Mouse (Mus musculus) natural killer cell, adult 2 months (primary cell): ENCODE data around the gene Rbfox1.
A peak's percentile ranks its signal among the peaks of the same experiment; 100 is the strongest.

ENCODE experiments used
- DNase-seq, 2 experiments: peaks; one replicate each; pipeline ENCODE4 v3.0.0; 2022; ENCODE audit warnings: low spot score in 2 of 2

Gene Rbfox1

DNA sequence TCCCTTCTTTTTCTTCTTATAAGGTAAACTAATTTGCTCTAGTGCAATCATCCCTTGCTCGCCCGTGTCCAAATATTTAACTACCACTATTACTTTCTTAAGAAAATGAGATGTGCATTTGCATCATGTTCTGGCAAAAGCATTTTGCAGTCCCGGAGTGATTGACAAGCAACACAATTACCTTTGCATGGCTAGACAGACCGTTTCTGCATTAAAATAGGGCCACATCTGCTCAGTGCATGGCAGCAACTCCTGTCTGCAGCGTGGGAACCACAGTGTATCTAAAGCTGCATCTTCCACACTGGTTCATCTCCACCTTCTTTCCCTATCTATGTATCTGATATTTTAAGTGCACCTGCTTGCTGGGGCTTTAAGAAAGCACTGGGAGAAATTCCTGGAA, 1473.9 kb downstream of the Rbfox1 start:
- DNase-seq, result no peak

DNA sequence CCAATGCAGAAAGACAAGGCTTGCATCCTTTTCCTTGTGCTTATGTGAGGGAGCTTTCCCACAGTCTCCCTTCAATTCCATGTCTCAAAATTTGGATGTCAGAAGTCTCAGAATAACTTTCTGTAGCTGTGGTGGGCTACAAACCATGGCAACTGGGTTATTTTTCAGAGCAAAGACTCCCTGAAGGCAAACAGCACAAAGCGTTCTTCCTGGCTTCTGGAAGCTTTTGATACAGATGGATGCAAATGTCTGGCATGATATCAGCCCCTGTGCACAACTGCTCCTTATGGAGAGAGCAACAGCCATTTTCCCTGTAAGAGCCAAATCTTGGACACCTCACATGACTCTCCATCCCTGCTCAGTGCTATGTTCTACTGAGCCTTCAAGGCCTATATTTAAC, 1475.6 kb downstream of the Rbfox1 start:
- DNase-seq, result no peak

GRCm38 (mm10) chr16:7365878-7366277, 1480.7 kb downstream of the Rbfox1 start:
- DNase-seq, result no peak

- no peak for DNase-seq
These were observed 1489.0 kb downstream of the Rbfox1 start for GRCm38 (mm10) chr16:7374146-7374545.

- DNase-seq, result no peak
These were observed 1489.5 kb downstream of the Rbfox1 start for GRCm38 (mm10) chr16:7374674-7375073.

- DNase-seq, result no peak
These were observed 1510.9 kb downstream of the Rbfox1 start for GRCm38 (mm10) chr16:7396101-7396500.

DNA sequence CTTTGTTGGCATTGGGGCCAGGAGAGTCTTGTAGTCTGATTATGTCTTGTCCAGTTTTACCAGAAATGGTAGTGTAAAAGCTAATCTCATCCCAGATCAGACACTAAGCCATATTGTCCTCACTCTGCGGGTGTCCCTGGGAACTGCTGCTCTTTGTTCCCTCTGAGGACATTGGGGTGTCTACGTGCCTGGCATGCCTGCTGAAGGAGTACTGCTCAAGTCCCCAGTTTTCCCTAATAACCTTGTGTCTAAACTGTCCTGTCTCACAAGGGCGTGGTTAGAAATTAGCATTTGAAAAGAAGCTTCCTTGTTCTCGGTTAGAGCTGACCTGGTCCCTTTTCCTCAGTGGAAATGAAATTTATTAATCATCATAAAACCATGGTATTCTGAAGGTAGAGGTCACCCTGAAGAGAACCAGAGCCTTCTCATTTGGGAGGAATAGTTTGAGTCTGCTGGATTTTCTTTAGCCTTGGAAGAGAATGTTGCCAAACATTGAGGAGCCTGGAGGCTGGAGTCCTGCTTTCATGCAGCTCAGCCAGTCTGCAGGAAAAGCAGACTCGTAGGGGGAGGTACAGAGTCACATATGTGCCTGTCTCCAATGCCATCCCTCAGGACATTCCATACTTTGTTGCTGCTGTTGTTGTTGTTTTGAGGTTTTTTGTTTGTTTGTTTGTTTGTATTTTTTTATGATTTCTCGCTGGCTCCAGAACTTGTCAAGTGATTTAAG, 1519.8 kb downstream of the Rbfox1 start:
- no peak for DNase-seq

DNA sequence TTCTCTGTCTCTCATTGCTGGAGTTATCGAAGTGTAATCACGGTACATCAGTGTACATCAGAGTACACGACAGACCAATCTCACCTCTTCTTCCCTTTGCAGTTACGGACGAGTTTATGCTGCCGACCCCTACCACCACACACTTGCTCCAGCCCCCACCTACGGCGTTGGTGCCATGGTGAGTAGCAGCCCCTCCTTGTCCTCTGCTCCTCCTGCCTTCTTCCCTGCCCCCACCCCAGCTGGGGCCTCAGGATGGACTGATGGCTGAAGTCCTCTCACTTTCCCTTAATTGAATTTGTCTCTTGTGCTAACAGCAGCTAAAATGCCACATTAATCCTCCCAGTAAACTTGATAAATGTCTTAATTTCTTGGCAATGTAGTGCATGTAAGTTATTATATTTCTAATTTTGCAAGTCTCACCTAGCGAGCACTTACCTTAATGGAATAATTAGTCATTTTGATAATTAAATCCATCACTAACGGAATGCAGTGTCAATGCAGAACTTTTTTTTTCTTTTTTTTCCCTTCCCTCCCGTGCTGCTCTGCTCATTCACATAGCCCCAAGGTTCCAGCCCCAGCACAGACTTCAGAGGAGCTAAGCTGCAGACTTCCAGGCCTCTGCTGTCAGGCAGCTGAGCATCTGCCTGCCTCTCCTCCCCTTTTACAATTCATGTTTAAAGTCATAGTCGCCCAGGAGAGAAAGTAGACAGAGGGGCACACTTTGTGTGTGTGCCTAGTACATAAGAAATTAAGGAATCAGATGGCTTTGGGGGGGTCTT, 1522.9 kb downstream of the Rbfox1 start:
- no peak for DNase-seq

- peak; percentile 6 to 7 for DNase-seq
These were observed 1534.6 kb downstream of the Rbfox1 start for GRCm38 (mm10) chr16:7419655-7420281.

DNA sequence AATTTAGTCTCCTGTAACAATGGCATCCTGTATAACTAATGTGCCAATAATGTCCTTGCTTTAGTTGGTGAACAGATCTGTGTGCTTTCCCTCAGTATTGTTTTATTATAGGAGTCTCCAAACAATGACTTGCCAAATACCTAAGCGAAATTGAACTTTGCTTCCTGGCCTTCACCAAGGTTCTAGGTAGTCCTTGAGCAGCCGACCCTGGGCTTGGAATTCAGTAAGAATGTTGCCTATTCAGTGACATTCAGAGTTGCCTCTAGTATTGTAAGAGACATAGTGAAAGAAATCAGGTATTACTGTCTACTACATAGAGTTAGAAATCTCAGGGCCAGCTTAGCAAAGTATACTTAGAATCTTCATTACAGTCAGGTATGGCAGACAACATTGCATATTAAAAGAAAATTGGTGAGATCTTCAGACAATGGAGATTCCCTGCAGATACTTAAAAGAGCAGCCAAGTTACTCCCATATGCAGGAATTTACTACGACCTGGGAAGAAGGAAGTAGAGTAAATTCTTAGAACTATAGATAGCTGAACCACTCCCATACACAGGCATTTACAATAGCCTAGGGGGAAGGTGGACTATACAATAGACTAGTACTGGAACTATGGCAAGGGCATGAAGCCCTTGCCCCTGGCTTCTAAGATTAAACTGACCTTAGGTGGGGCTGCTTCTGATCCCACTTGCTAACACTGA, 1540.4 kb downstream of the Rbfox1 start:
- no peak for DNase-seq

GRCm38 (mm10) chr16:7433296-7433695, 1548.1 kb downstream of the Rbfox1 start:
- no peak for DNase-seq

DNA sequence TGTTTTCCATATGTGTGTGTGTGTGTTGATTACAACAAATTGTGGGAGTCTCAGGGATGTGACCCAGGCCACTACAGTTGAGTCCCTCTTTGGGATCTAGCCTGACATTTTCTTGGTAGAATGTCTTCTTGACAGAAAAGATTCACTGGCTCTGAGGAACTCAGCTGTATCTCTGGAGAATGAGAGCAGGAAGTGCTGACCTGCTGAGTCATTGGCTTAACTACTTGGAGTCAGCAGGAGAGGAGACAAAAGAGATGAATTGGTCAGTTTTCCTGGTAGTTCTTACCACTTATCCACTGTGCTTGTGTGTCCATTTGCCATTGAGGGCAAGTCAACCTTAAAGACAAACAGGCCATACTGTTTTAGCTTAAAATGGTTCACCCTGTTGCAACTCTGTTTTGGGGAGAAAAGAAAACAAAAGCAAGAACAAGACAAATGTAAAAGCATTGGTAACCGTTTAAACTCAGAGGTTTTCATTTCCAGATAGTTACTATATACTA, 1561.7 kb downstream of the Rbfox1 start:
- DNase-seq, result no peak

DNA sequence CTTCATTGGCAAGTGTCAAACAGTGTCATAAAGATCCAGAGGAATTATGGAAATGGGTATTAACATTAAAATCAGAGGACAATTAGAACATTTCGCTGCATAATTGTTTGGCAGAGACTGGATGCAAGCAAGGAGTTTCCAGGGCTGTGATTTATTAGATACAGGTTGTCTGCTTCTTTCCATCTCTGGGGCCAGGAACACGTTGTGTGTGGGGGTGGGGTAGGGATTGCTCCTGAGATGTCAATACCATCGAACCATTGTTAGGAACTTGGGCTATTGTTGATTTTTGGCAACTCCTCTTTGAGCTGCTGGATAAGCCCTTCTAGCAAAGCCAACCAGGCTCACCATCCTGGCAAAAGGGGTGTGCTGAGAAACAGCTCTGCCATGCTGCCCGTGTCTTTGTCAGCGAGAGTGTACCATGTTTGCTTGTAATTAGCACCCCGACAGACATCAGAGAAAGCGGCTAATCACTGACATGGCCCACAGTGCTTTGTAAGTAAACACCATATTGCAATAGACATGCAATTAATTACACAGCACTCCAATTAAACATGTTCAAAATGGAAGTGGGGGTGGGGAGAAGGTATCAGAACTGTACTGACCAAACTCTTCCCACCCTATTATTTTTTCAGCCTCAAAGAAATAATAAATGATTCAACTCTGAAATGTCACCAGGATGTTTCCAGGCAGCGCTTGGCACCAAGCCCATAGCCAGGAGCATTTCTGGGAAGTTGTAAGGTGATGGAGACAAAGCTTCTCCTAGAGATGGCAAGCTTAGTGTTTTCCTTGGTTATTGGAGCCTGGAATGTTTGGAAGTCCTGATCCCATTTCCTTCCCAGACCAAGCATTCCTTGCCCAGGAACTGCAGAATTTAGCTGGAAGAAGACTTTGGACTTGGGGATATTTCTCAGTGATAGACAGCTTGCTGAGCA, 1562.8 kb downstream of the Rbfox1 start:
- no peak for DNase-seq

- DNase-seq, result no peak
These were observed 1566.0 kb downstream of the Rbfox1 start for GRCm38 (mm10) chr16:7451193-7451592.

- no peak for DNase-seq
These were observed 1572.4 kb downstream of the Rbfox1 start for GRCm38 (mm10) chr16:7457571-7457970.
